Mouse (Mus musculus) CD8-positive naive resting alpha-beta T cell, adult 2 months (primary cell): ENCODE measurements at regions not wholly inside any gene's neighbourhood (a gene's known extent, or its start where the extent isn't known, plus 50 kb on each side); places are given as distances from the start of the nearest gene placed in this dataset.

Experiments used
- DNase-seq, 2 experiments: peaks; one replicate each; pipeline ENCODE4 v3.0.0; 2022; ENCODE audit warnings: low read depth in 2 of 2, low spot score in 2 of 2

GRCm38 (mm10) chr12:73830122-73830521 is 71.1 kb upstream of the Hif1a start:
- no peak for DNase-seq

GRCm38 (mm10) chr12:73830551-73831203 is 70.5 kb upstream of the Hif1a start:
- no peak for DNase-seq

GRCm38 (mm10) chr12:73831204-73831595 is 70.0 kb upstream of the Hif1a start:
- DNase-seq, result no peak

GRCm38 (mm10) chr12:73831637-73832385 is 69.4 kb upstream of the Hif1a start:
- no peak for DNase-seq

GRCm38 (mm10) chr12:73832789-73833188 is 68.4 kb upstream of the Hif1a start:
- no peak for DNase-seq

- DNase-seq, result no peak
Measured at GRCm38 (mm10) chr12:73836132-73836531, 65.0 kb upstream of the Hif1a start.

GRCm38 (mm10) chr12:73837036-73837435 is 64.1 kb upstream of the Hif1a start:
- no peak for DNase-seq

- no peak for DNase-seq
Measured at GRCm38 (mm10) chr12:73837921-73838320, 63.3 kb upstream of the Hif1a start.

- no peak for DNase-seq
Measured at GRCm38 (mm10) chr12:73838330-73838729, 62.8 kb upstream of the Hif1a start.

- peak; percentile 1 to 30 for DNase-seq
Measured at GRCm38 (mm10) chr12:73842000-73842675, 59.0 kb upstream of the Hif1a start.

GRCm38 (mm10) chr12:73844782-73845181 is 56.4 kb upstream of the Hif1a start:
- DNase-seq, result no peak

- DNase-seq, result no peak
Measured at GRCm38 (mm10) chr12:73846672-73847071, 54.5 kb upstream of the Hif1a start.

GRCm38 (mm10) chr12:73847336-73847735 is 53.8 kb upstream of the Hif1a start:
- DNase-seq, result no peak

- no peak for DNase-seq
Measured at GRCm38 (mm10) chr12:73850831-73851230, 50.3 kb upstream of the Hif1a start.
